Mouse (Mus musculus): ENCODE data around the gene Gpr155. TPM values are rescaled to one million over a fixed set of nuclear protein-coding genes. Genes with fewer than 3 reads are reported as not detected.

Gpr155 gene
- polyA plus RNA-seq, 2 experiments = 4.1 to 9.0 TPM

DNA sequence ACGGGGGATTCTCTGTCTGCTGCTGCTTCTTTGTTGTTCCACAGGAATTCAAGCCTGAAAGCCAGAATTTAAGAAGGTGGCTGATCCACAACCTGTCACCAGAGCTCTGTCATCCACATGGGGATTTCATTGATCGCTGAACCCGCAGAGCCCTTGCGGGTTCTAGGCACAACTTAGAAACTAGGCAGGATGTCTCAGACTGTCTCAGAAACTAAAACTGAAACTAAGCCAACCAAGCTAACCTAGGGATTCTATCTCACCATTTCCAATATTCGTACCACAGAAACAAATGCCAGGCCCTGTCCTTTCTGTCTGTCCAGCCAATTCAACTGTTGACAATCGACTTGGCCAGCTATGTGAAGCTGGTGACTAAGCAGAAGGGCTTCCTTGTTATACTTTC lies 38.2 kb downstream of the Gpr155 start:
- no peak for TF ChIP-seq EP300 (IDR thresholded peaks at IDR 0.05; ENCODE audit: low read depth)
- no peak for TF ChIP-seq CTCF (IDR thresholded peaks at IDR 0.05; ENCODE audit: low read depth)
- 87% methylated on average over 6 of the region's 6 CpGs for WGBS (ENCODE audit: insufficient replicate concordance)
- Histone ChIP-seq H3K27ac (no peak overlapping the region), H3K4me1 (replicated peaks; ENCODE audit: control insufficient read depth in 2 of 2, insufficient read depth in 2 of 2, low read length in 1 of 2) (peaks cover 0 to 4% of the 10 kb centered on the region in 2 experiments; a peak in 2 of 4 replicates), H3K4me2 (ENCODE audit: low read depth) (no peak overlapping the region), H3K27me3 (ENCODE audit: control insufficient read depth, insufficient read depth, low read length) (no peaks in the 10 kb centered on the region), H3K9ac (replicated peaks) (no peak overlapping the region), H3K9me3 (ENCODE audit: control insufficient read depth, low read length) (no peaks in the 10 kb centered on the region), H3K36me3 (replicated peaks; ENCODE audit: control insufficient read depth, insufficient read depth, low read depth) (no peaks in the 10 kb centered on the region; the same call in 1 of the 2 replicates), H3K4me3 (ENCODE audit: insufficient read depth in 1 of 2, low read depth in 2 of 2, low read length in 2 of 2) (no peak overlapping the region)
- DNase-seq (ENCODE audit: low read depth in 3 of 3, low spot score in 3 of 3) = no peak
- ATAC-seq (ENCODE audit: insufficient read depth) = no peak

DNA sequence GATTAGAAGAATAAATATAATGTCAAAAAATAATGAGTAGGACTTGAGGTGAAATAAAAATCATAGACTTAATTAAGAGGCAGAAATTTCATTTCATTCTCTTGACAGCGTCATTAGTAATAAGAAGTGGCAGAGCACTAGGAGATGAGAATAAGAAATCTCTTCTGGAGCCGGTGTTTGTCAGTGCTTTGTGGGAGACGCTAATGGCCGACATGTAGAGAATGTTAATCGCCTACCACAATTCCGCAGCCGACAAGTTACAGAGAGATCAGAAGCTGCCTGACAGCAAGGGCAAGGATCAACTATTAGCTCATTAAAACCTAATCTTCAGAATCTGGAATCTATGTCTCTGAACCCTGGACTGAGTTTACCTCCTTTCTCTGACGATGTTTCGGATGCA lies 38.6 kb downstream of the Gpr155 start:
- H3K27me3 ChIP-seq (ENCODE audit: control insufficient read depth, insufficient read depth, low read length) = no peaks in the 10 kb centered on the region

DNA sequence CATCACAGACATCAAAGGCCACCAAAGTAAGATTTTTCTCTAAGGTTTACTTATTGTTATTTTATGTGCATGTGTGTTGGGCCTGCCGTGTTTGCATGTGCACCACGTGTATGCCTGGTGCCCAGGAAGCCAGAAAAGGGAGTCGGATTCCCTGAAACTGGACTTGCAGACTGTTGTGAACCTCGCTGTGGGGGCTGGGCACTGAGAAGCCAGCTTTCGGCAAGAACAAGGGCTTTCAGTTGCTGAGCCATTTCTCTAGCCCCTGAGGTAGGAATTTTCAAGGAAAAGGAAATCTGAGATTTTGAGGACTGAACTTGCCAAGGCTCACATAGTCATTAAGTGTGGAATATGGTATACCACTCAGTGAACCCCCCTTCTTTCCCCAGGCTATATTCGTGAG lies 39.2 kb downstream of the Gpr155 start:
- ATAC-seq (ENCODE audit: insufficient read depth) (no peak), DNase-seq (ENCODE audit: low read depth in 3 of 3, low spot score in 3 of 3) (no peak)
- no peak overlapping the region for H3K4me3 ChIP-seq (ENCODE audit: insufficient read depth in 1 of 2, low read depth in 2 of 2, low read length in 2 of 2)
- no peaks in the 10 kb centered on the region for H3K27me3 ChIP-seq (ENCODE audit: control insufficient read depth, insufficient read depth, low read length)
- TF ChIP-seq CTCF (IDR thresholded peaks at IDR 0.05; ENCODE audit: low read depth) (no peak), EP300 (IDR thresholded peaks at IDR 0.05; ENCODE audit: low read depth) (no peak)
- H3K9ac ChIP-seq (replicated peaks) = no peak overlapping the region
- H3K4me1 ChIP-seq (replicated peaks; ENCODE audit: control insufficient read depth in 2 of 2, insufficient read depth in 2 of 2, low read length in 1 of 2) = peaks cover 0 to 4% of the 10 kb centered on the region in 2 experiments; a peak in 2 of 4 replicates
- H3K9me3 ChIP-seq (ENCODE audit: control insufficient read depth, low read length) = no peaks in the 10 kb centered on the region
- H3K4me2 ChIP-seq (ENCODE audit: low read depth) = no peak overlapping the region
- no peaks in the 10 kb centered on the region; the same call in 1 of the 2 replicates for H3K36me3 ChIP-seq (replicated peaks; ENCODE audit: control insufficient read depth, insufficient read depth, low read depth)
- no peak overlapping the region for H3K27ac ChIP-seq
- WGBS (ENCODE audit: insufficient replicate concordance) = 81% methylated on average over 6 of the region's 6 CpGs

More for the DNA sequence above, 38.6 kb downstream of the Gpr155 start:
- 88% methylated on average over 9 of the region's 9 CpGs for WGBS (ENCODE audit: insufficient replicate concordance)
- ATAC-seq (ENCODE audit: insufficient read depth) (no peak), DNase-seq (ENCODE audit: low read depth in 3 of 3, low spot score in 3 of 3) (no peak)
- TF ChIP-seq CTCF (IDR thresholded peaks at IDR 0.05; ENCODE audit: low read depth) (no peak), EP300 (IDR thresholded peaks at IDR 0.05; ENCODE audit: low read depth) (no peak)
- Histone ChIP-seq H3K4me3 (ENCODE audit: insufficient read depth in 1 of 2, low read depth in 2 of 2, low read length in 2 of 2) (no peak overlapping the region), H3K9ac (replicated peaks) (no peak overlapping the region), H3K4me1 (replicated peaks; ENCODE audit: control insufficient read depth in 2 of 2, insufficient read depth in 2 of 2, low read length in 1 of 2) (peaks cover 0 to 4% of the 10 kb centered on the region in 2 experiments; a peak in 2 of 4 replicates), H3K4me2 (ENCODE audit: low read depth) (no peak overlapping the region), H3K9me3 (ENCODE audit: control insufficient read depth, low read length) (no peaks in the 10 kb centered on the region), H3K27ac (no peak overlapping the region), H3K36me3 (replicated peaks; ENCODE audit: control insufficient read depth, insufficient read depth, low read depth) (no peaks in the 10 kb centered on the region; the same call in 1 of the 2 replicates)

DNA sequence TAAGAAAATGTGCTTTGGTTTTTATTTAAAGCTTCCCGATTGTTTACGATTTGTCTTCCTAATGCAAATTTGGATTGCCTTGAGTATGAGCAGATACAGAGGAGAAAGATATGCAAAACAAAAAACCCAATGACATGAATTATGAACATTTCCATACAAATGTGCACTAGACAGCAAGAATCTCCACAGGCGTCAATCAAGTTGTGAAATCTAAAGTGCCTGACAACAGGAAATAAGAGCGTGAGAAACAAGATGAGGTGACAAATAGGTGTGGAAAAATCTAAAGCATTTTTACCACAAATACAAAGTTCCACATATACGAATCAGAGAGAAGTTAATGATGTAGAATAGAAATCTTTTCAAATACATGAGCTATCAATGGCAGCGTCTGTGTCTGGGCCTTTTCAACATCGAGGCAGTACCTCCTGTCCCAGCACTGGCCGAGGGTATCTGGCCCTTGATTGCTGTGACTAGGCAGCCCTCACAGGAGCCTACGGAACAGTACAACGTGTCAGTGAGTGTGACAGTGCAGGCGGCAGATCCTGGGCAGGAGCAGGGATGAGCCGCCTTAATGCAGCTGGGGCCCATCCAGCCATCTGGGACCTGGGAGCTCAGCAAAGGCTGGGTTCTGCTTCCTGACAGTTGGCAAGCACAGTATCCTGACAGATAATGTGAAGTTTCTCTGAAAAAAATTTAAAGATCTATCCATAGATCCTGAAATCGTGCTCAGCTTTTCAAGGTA lies 39.9 kb downstream of the Gpr155 start:
- Histone ChIP-seq H3K27ac (no peak overlapping the region), H3K4me1 (replicated peaks; ENCODE audit: control insufficient read depth in 2 of 2, insufficient read depth in 2 of 2, low read length in 1 of 2) (peaks cover 0 to 4% of the 10 kb centered on the region in 2 experiments; a peak in 2 of 4 replicates), H3K36me3 (replicated peaks; ENCODE audit: control insufficient read depth, insufficient read depth, low read depth) (no peaks in the 10 kb centered on the region; the same call in 1 of the 2 replicates), H3K4me2 (ENCODE audit: low read depth) (no peak overlapping the region), H3K9ac (replicated peaks) (no peak overlapping the region), H3K9me3 (ENCODE audit: control insufficient read depth, low read length) (no peaks in the 10 kb centered on the region), H3K27me3 (ENCODE audit: control insufficient read depth, insufficient read depth, low read length) (no peaks in the 10 kb centered on the region), H3K4me3 (ENCODE audit: insufficient read depth in 1 of 2, low read depth in 2 of 2, low read length in 2 of 2) (no peak overlapping the region)
- TF ChIP-seq CTCF (IDR thresholded peaks at IDR 0.05; ENCODE audit: low read depth) (no peak), EP300 (IDR thresholded peaks at IDR 0.05; ENCODE audit: low read depth) (no peak)
- DNase-seq (ENCODE audit: low read depth in 3 of 3, low spot score in 3 of 3) = no peak
- no peak for ATAC-seq (ENCODE audit: insufficient read depth)
- WGBS (ENCODE audit: insufficient replicate concordance) = 76% methylated on average over 13 of the region's 13 CpGs

DNA sequence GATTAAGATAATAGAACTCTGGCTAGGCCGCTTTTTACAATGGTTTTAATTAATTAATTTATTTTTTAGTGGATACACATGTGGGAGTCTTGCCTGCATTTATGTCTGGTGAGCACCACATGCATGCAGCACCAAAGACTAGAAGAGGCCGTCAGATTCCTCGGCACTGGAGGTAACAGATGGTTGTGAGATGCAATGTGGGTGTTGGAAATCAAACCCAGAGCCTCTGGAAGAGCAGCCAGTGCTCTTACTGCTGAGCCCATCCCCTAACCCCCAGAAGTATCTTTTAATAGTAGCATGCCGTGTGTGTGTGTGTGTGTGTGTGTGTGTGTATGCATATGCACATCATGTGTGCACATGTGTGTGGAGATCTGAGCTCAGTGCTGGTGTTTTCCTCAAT lies 41.2 kb downstream of the Gpr155 start:
- H3K27me3 ChIP-seq (ENCODE audit: control insufficient read depth, insufficient read depth, low read length) = no peaks in the 10 kb centered on the region
- H3K9me3 ChIP-seq (ENCODE audit: control insufficient read depth, low read length) = no peaks in the 10 kb centered on the region
- H3K9ac ChIP-seq (replicated peaks) = no peak overlapping the region
- no peaks in the 10 kb centered on the region for H3K4me1 ChIP-seq (replicated peaks; ENCODE audit: control insufficient read depth in 2 of 2, insufficient read depth in 2 of 2, low read length in 1 of 2)
- no peak overlapping the region for H3K27ac ChIP-seq
- no peak overlapping the region for H3K4me3 ChIP-seq (ENCODE audit: insufficient read depth in 1 of 2, low read depth in 2 of 2, low read length in 2 of 2)
- WGBS (ENCODE audit: insufficient replicate concordance) = 83% methylated on average over 4 of the region's 4 CpGs
- no peaks in the 10 kb centered on the region for H3K36me3 ChIP-seq (replicated peaks; ENCODE audit: control insufficient read depth, insufficient read depth, low read depth)
- ATAC-seq (ENCODE audit: insufficient read depth) = no peak
- no peak overlapping the region for H3K4me2 ChIP-seq (ENCODE audit: low read depth)
- no peak for DNase-seq (ENCODE audit: low read depth in 3 of 3, low spot score in 3 of 3)
- no peak for TF ChIP-seq CTCF (IDR thresholded peaks at IDR 0.05; ENCODE audit: low read depth)
- TF ChIP-seq EP300 (IDR thresholded peaks at IDR 0.05; ENCODE audit: low read depth) = no peak
